Mouse (Mus musculus): ENCODE measurements around the gene Tjap1.

Tjap1 gene

GRCm38 (mm10) chr17:46283140-46283539 is 314 bp upstream of the Tjap1 start:
- DNase-seq (ENCODE audit: low spot score in 2 of 2): no peak

GRCm38 (mm10) chr17:46278011-46278765 is 4.6 kb downstream of the Tjap1 start:
- no peak for DNase-seq (ENCODE audit: low spot score in 2 of 2)

GRCm38 (mm10) chr17:46277586-46277985 is 5.2 kb downstream of the Tjap1 start:
- no peak for DNase-seq (ENCODE audit: low spot score in 2 of 2)

- no peak for DNase-seq (ENCODE audit: low spot score in 2 of 2)
Measured at GRCm38 (mm10) chr17:46275506-46275905, 7.3 kb downstream of the Tjap1 start.

GRCm38 (mm10) chr17:46275034-46275433 is 7.8 kb downstream of the Tjap1 start:
- no peak for DNase-seq (ENCODE audit: low spot score in 2 of 2)

- DNase-seq (ENCODE audit: low spot score in 2 of 2): no peak
Measured at GRCm38 (mm10) chr17:46274465-46274864, 8.4 kb downstream of the Tjap1 start.

GRCm38 (mm10) chr17:46273803-46274236 is 9.0 kb downstream of the Tjap1 start:
- no peak for DNase-seq (ENCODE audit: low spot score in 2 of 2)

GRCm38 (mm10) chr17:46272675-46273074 is 10.2 kb downstream of the Tjap1 start:
- no peak for DNase-seq (ENCODE audit: low spot score in 2 of 2)

GRCm38 (mm10) chr17:46272058-46272457 is 10.8 kb downstream of the Tjap1 start:
- no peak for DNase-seq (ENCODE audit: low spot score in 2 of 2)

GRCm38 (mm10) chr17:46269771-46270534 is 12.9 kb downstream of the Tjap1 start:
- DNase-seq (ENCODE audit: low spot score in 2 of 2): no peak

GRCm38 (mm10) chr17:46268026-46268720 is 14.7 kb downstream of the Tjap1 start:
- DNase-seq (ENCODE audit: low spot score in 2 of 2): no peak

- no peak for DNase-seq (ENCODE audit: low spot score in 2 of 2)
Measured at GRCm38 (mm10) chr17:46267511-46267910, 15.3 kb downstream of the Tjap1 start.

GRCm38 (mm10) chr17:46266986-46267385 is 15.8 kb downstream of the Tjap1 start:
- DNase-seq (ENCODE audit: low spot score in 2 of 2): no peak

GRCm38 (mm10) chr17:46265918-46266618 is 16.8 kb downstream of the Tjap1 start:
- peak; percentile 36 to 78 for DNase-seq (ENCODE audit: low spot score in 2 of 2)

GRCm38 (mm10) chr17:46265502-46265901 is 17.3 kb downstream of the Tjap1 start:
- DNase-seq (ENCODE audit: low spot score in 2 of 2): no peak

GRCm38 (mm10) chr17:46262201-46262694 is 20.6 kb downstream of the Tjap1 start:
- no peak for DNase-seq (ENCODE audit: low spot score in 2 of 2)

- DNase-seq (ENCODE audit: low spot score in 2 of 2): no peak
Measured at GRCm38 (mm10) chr17:46259675-46260074, 23.2 kb downstream of the Tjap1 start.

GRCm38 (mm10) chr17:46258279-46259053 is 24.4 kb downstream of the Tjap1 start:
- no peak for DNase-seq (ENCODE audit: low spot score in 2 of 2)

- no peak for DNase-seq (ENCODE audit: low spot score in 2 of 2)
Measured at GRCm38 (mm10) chr17:46255147-46255546, 27.7 kb downstream of the Tjap1 start.

GRCm38 (mm10) chr17:46254106-46254505 is 28.7 kb downstream of the Tjap1 start:
- peak; percentile 25 to 34 for DNase-seq (ENCODE audit: low spot score in 2 of 2)
